Mouse (Mus musculus) ES-E14 (cell line): ENCODE results near the gene Ckap2l. TPM values are rescaled to one million over a fixed set of nuclear protein-coding genes. Genes with fewer than 3 reads are reported as not detected.

Experiments
- DNase-seq: peaks from one replicate; pipeline ENCODE4 v3.0.0-alpha.2; 2013; ENCODE audit warnings: low read depth, low spot score
- H3K27ac ChIP-seq: 2 replicates; pipeline ENCODE4 v1.5.1; 2012; ENCODE audit warnings: low read depth, mild to moderate bottlenecking, low read length, moderate library complexity, mixed read lengths; ENCODE audit not compliant: poor library complexity, insufficient read depth, severe bottlenecking
- H3K36me3 ChIP-seq: 2 replicates; pipeline ENCODE4 v1.6.1; 2012; ENCODE audit warnings: mild to moderate bottlenecking, low read length, moderate library complexity, mixed read lengths; ENCODE audit not compliant: control insufficient read depth, poor library complexity, insufficient read depth, severe bottlenecking
- H3K4me1 ChIP-seq, 2 experiments: fragments of 150-350 bp in 1 of 2; sonication (generic) in 1 of 2; 2 replicates each; pipeline ENCODE4 v1.6.1; 2012; ENCODE audit warnings: low read length in 2 of 2, mild to moderate bottlenecking in 1 of 2, mixed read lengths in 1 of 2; ENCODE audit not compliant: control insufficient read depth in 2 of 2, insufficient read depth in 2 of 2, poor library complexity in 1 of 2
- H3K4me3 ChIP-seq, 2 experiments: fragments of 150-350 bp in 1 of 2; sonication (generic) in 1 of 2; 2 replicates each; pipeline ENCODE4 v1.5.1; 2012; ENCODE audit warnings: low read length in 2 of 2, low read depth in 1 of 2, mild to moderate bottlenecking in 1 of 2, mixed read lengths in 1 of 2; ENCODE audit not compliant: insufficient read depth in 1 of 2, poor library complexity in 1 of 2, severe bottlenecking in 1 of 2
- H3K9ac ChIP-seq: 2 replicates; pipeline ENCODE4 v1.6.1; 2012; ENCODE audit warnings: low read depth, mild to moderate bottlenecking, low read length, mixed read lengths; ENCODE audit not compliant: poor library complexity, insufficient read depth, severe bottlenecking
- H3K9me3 ChIP-seq: fragments of 150-350 bp; sonication (generic); 2 replicates; pipeline ENCODE4 v1.6.1; 2012; ENCODE audit warnings: low read depth, mild to moderate bottlenecking, low read length; ENCODE audit not compliant: control insufficient read depth, insufficient read depth
- CHD2 ChIP-seq: IDR thresholded peaks from 2 replicates; pipeline ENCODE4 v1.6.1; 2014; ENCODE audit warnings: mild to moderate bottlenecking, low read depth, low read length, inconsistent platforms
- HCFC1 ChIP-seq: IDR thresholded peaks from 2 replicates; pipeline ENCODE4 v1.6.1; 2012; ENCODE audit warnings: low read length, inconsistent platforms, borderline replicate concordance; ENCODE audit not compliant: insufficient read depth
- MAFK ChIP-seq: IDR thresholded peaks from 2 replicates; pipeline ENCODE4 v1.6.1; 2014; ENCODE audit warnings: mild to moderate bottlenecking, low read depth, low read length, inconsistent platforms; ENCODE audit not compliant: insufficient read depth
- ZC3H11A ChIP-seq: IDR thresholded peaks from 2 replicates; pipeline ENCODE4 v1.6.1; 2012; ENCODE audit warnings: low read depth, mild to moderate bottlenecking, inconsistent platforms, low read length, borderline replicate concordance
- ZNF384 ChIP-seq: IDR thresholded peaks from 2 replicates; pipeline ENCODE4 v1.6.1; 2012; ENCODE audit warnings: low read depth, low read length, inconsistent platforms
- in situ Hi-C, 2 experiments: fragments of 600-800 bp; cut with MboI; formaldehyde crosslinking; loops; one replicate each; pipeline ENCODE4 v1.15.1; 2025; ENCODE audit warnings: low sequenced_read_pairs in 2 of 2, inconsistent platforms in 1 of 2; ENCODE audit not compliant: unreplicated experiment in 2 of 2
- total RNA-seq: library from RNA; depleted of rRNA; stranded (reverse); fragments of 300-350 nt; gene quantifications from 2 replicates; pipeline ENCODE4 v1.2.3, GENCODE M21; 2012

Gene Ckap2l
- total RNA-seq, 1 experiment: 15.8 TPM

- H3K4me1 ChIP-seq: peaks cover 0 to 4% of the 10 kb centered on the region in 2 experiments; a peak in 1 of 4 replicates
- no peak for TF ChIP-seq CHD2
- TF ChIP-seq MAFK: no peak
- TF ChIP-seq HCFC1: no peak
- no peak for TF ChIP-seq ZNF384
- TF ChIP-seq ZC3H11A: no peak
- H3K36me3 ChIP-seq: peaks cover 7% of the 10 kb centered on the region; the same call in 1 of the 2 replicates
- peak overlapping the region; percentile 52; the same call in 1 of the 2 replicates for H3K9ac ChIP-seq
- in situ Hi-C loops: no loop called here
- H3K27ac ChIP-seq: no peak overlapping the region
- peak overlapping the region; percentile 75 to 77 for H3K4me3 ChIP-seq
- no peak for DNase-seq
- H3K9me3 ChIP-seq: no peaks in the 10 kb centered on the region
These were observed 574 bp upstream of the Ckap2l start for GRCm38 (mm10) chr2:129297589-129297982.

GRCm38 (mm10) chr2:129296086-129296485 is 926 bp downstream of the Ckap2l start:
- no peak overlapping the region for H3K27ac ChIP-seq
- in situ Hi-C loops: no loop called here
- no peak overlapping the region for H3K9ac ChIP-seq
- TF ChIP-seq HCFC1 (no peak), ZNF384 (no peak), ZC3H11A (no peak), CHD2 (no peak), MAFK (no peak)
- no peaks in the 10 kb centered on the region for H3K9me3 ChIP-seq
- H3K4me3 ChIP-seq: peak overlapping the region; percentile 77 to 84; a peak in 3 of 4 replicates
- H3K4me1 ChIP-seq: peaks cover 0 to 4% of the 10 kb centered on the region in 2 experiments; a peak in 1 of 4 replicates
- H3K36me3 ChIP-seq: peaks cover 7% of the 10 kb centered on the region; the same call in 1 of the 2 replicates
- no peak for DNase-seq

GRCm38 (mm10) chr2:129295075-129295474 is 1.9 kb downstream of the Ckap2l start:
- H3K4me1 ChIP-seq: peaks cover 0 to 4% of the 10 kb centered on the region in 2 experiments; a peak in 1 of 4 replicates
- H3K9me3 ChIP-seq: no peaks in the 10 kb centered on the region
- TF ChIP-seq MAFK: no peak
- no peak for TF ChIP-seq HCFC1
- no peak for TF ChIP-seq ZC3H11A
- no peak for TF ChIP-seq ZNF384
- no peak for TF ChIP-seq CHD2
- in situ Hi-C loops: no loop called here
- no peak for DNase-seq
- H3K36me3 ChIP-seq: peaks cover 9% of the 10 kb centered on the region; the same call in 1 of the 2 replicates
- H3K27ac ChIP-seq: no peak overlapping the region
- no peak overlapping the region for H3K4me3 ChIP-seq
- no peak overlapping the region for H3K9ac ChIP-seq

GRCm38 (mm10) chr2:129273823-129274222 is 23.2 kb downstream of the Ckap2l start:
- H3K4me1 ChIP-seq: no peaks in the 10 kb centered on the region
- no peak for DNase-seq
- H3K4me3 ChIP-seq: no peak overlapping the region
- no peaks in the 10 kb centered on the region for H3K9me3 ChIP-seq
- H3K9ac ChIP-seq: no peak overlapping the region
- H3K36me3 ChIP-seq: peaks cover 25% of the 10 kb centered on the region
- no peak for TF ChIP-seq MAFK
- in situ Hi-C loops: no loop called here
- no peak overlapping the region for H3K27ac ChIP-seq

- H3K4me1 ChIP-seq: no peaks in the 10 kb centered on the region
- DNase-seq: no peak
- TF ChIP-seq CHD2 (no peak), ZC3H11A (no peak), HCFC1 (no peak), ZNF384 (no peak), MAFK (no peak)
- H3K4me3 ChIP-seq: no peak overlapping the region
- H3K9me3 ChIP-seq: no peaks in the 10 kb centered on the region; the same call in 1 of the 2 replicates
- H3K36me3 ChIP-seq: peaks cover 29% of the 10 kb centered on the region
- in situ Hi-C loops: no loop called here
- H3K9ac ChIP-seq: no peak overlapping the region
- H3K27ac ChIP-seq: no peak overlapping the region
These were observed 26.4 kb downstream of the Ckap2l start for GRCm38 (mm10) chr2:129270621-129271020.
